Mouse (Mus musculus) CD4-positive, CD25-positive, alpha-beta regulatory T cell, adult 4 months (primary cell): ENCODE data around the gene Pglyrp2. TPM values are rescaled to one million over a fixed set of nuclear protein-coding genes. Genes with fewer than 3 reads are reported as not detected.

Experiments
- ATAC-seq: one replicate; pipeline ENCODE4 v1.8.0; 2017
- polyA plus RNA-seq, 2 experiments: library from polyadenylated mRNA; unstranded; fragments of 100-300 nt; shearing (Covaris generic); gene quantifications; one replicate each; pipeline ENCODE4 v1.2.1; 2017

Pglyrp2 gene
- polyA plus RNA-seq, 2 experiments from 2014 or later: 86.6 to 132 TPM

GRCm38 (mm10) chr17:32402011-32402778, 21.8 kb downstream of the Pglyrp2 start:
- ATAC-seq: peak; percentile 4

- no peak for ATAC-seq
Observed at GRCm38 (mm10) chr17:32396266-32396665, 27.7 kb downstream of the Pglyrp2 start.

- ATAC-seq: no peak
Observed at GRCm38 (mm10) chr17:32393944-32394343, 30.0 kb downstream of the Pglyrp2 start.

- ATAC-seq: peak; percentile 82
Observed at GRCm38 (mm10) chr17:32389101-32389659, 34.8 kb downstream of the Pglyrp2 start, which contains the start of gene Wiz. TSS of gene Wiz (minus strand) at chr17:32389439.

GRCm38 (mm10) chr17:32388370-32389100, 35.4 kb downstream of the Pglyrp2 start:
- ATAC-seq: peak; percentile 16

- no peak for ATAC-seq
Observed at GRCm38 (mm10) chr17:32387986-32388369, 36.0 kb downstream of the Pglyrp2 start.

GRCm38 (mm10) chr17:32386659-32387432, 37.1 kb downstream of the Pglyrp2 start:
- peak; percentile 33 for ATAC-seq

GRCm38 (mm10) chr17:32383661-32384060, 40.3 kb downstream of the Pglyrp2 start:
- ATAC-seq: no peak

GRCm38 (mm10) chr17:32382576-32382975, 41.4 kb downstream of the Pglyrp2 start:
- ATAC-seq: no peak

GRCm38 (mm10) chr17:32378786-32379185, 45.2 kb downstream of the Pglyrp2 start:
- ATAC-seq: no peak

- ATAC-seq: no peak
Observed at GRCm38 (mm10) chr17:32377137-32377536, 46.8 kb downstream of the Pglyrp2 start.

- ATAC-seq: no peak
Observed at GRCm38 (mm10) chr17:32376475-32376874, 47.5 kb downstream of the Pglyrp2 start.

GRCm38 (mm10) chr17:32368991-32369578, 54.9 kb downstream of the Pglyrp2 start:
- ATAC-seq: peak; percentile 68

- no peak for ATAC-seq
Observed at GRCm38 (mm10) chr17:32367706-32368105, 56.3 kb downstream of the Pglyrp2 start.

- ATAC-seq: no peak
Observed at GRCm38 (mm10) chr17:32365296-32365695, 58.7 kb downstream of the Pglyrp2 start.

- ATAC-seq: no peak
Observed at GRCm38 (mm10) chr17:32364850-32365249, 59.1 kb downstream of the Pglyrp2 start.

- ATAC-seq: peak; percentile 94
Observed at GRCm38 (mm10) chr17:32364331-32364730, 59.6 kb downstream of the Pglyrp2 start.

- ATAC-seq: peak; percentile 23
Observed at GRCm38 (mm10) chr17:32363821-32364301, 60.1 kb downstream of the Pglyrp2 start.

- no peak for ATAC-seq
Observed at GRCm38 (mm10) chr17:32362686-32363085, 61.3 kb downstream of the Pglyrp2 start.
